Mouse (Mus musculus): ENCODE results near the gene Fkbp6. TPM values are rescaled to one million over a fixed set of nuclear protein-coding genes. Genes with fewer than 3 reads are reported as not detected.

The Fkbp6 gene
- polyA plus RNA-seq (2017; shearing (Covaris generic)), result not detected

DNA sequence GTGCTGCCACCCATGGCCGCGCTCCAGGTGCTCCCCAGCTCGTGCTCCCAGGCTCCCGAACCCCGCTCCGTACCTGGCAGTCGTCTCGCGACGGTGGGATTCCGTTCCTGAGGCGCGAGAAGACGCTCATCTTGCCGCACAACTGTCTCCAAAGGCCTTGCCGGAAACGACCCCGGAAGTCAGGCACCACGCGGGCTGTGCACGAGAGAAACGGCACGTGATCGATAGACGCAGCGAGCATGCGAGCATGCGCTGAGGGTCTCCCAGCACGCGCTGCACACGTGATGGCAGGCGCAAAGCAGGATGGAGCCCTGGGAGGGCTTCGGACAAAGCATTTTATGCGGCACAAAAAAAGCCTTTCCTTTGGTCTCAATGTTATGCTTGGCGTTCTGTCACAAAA is at the start of gene Fkbp6:
Fkbp6 (minus strand) TSS at position 183 of the 400 bp plus-strand sequence.

GRCm38 (mm10) chr5:135394004-135394823 is 44.4 kb upstream of the Fkbp6 start, which contains the start of gene Pom121:
Pom121 (minus strand) TSS chr5:135394546.

GRCm38 (mm10) chr5:135369787-135370654 is 20.2 kb upstream of the Fkbp6 start, which contains the start of gene Nsun5:
Nsun5 (plus strand) TSS chr5:135369953.

GRCm38 (mm10) chr5:135352995-135353394 is 3.2 kb upstream of the Fkbp6 start, which contains the start of gene Trim50:
Trim50 (plus strand) TSS chr5:135353295.

GRCm38 (mm10) chr5:135251079-135251454 is 98.8 kb downstream of the Fkbp6 start, which contains the start of gene Fzd9:
Fzd9 (minus strand) TSS chr5:135251230.

Other genes with a start within 250 kb of the Fkbp6 start
- 19.3 TPM for gene Tbl2, start 200.4 kb downstream of the Fkbp6 start, polyA plus RNA-seq (2017; shearing (Covaris generic))
- 121 TPM for gene Bcl7b, start 181.8 kb downstream of the Fkbp6 start, polyA plus RNA-seq (2017; shearing (Covaris generic))
- 44.1 TPM for gene Baz1b, start 162.8 kb downstream of the Fkbp6 start, polyA plus RNA-seq (2017; shearing (Covaris generic))
- gene Fzd9, start 98.8 kb downstream of the Fkbp6 start, polyA plus RNA-seq (2017; shearing (Covaris generic)), result not detected
- gene Trim50, start 3.3 kb upstream of the Fkbp6 start, polyA plus RNA-seq (2017; shearing (Covaris generic)), result not detected
- 28.4 TPM for gene Nsun5, start 19.9 kb upstream of the Fkbp6 start, polyA plus RNA-seq (2017; shearing (Covaris generic))
- gene Pom121, start 44.5 kb upstream of the Fkbp6 start, polyA plus RNA-seq (2017; shearing (Covaris generic)), result 41.4 TPM
- 7.9 TPM for gene Hip1, start 195.1 kb upstream of the Fkbp6 start, polyA plus RNA-seq (2017; shearing (Covaris generic))
- not detected for gene Ccl26, start 213.5 kb upstream of the Fkbp6 start, polyA plus RNA-seq (2017; shearing (Covaris generic))
- not detected for gene Ccl24, start 223.0 kb upstream of the Fkbp6 start, polyA plus RNA-seq (2017; shearing (Covaris generic))